Mouse (Mus musculus): ENCODE measurements around the gene Trabd. TPM values are rescaled to one million over a fixed set of nuclear protein-coding genes. Genes with fewer than 3 reads are reported as not detected.
A peak's percentile ranks its signal among the peaks of the same experiment; 100 is the strongest.

Trabd gene
- total RNA-seq (2012; rRNA removed): 70.6 and 74.7 TPM in 2 replicates
- total RNA-seq (2014; rRNA removed): 38.0 and 39.2 TPM in 2 replicates
- polyA plus RNA-seq (2012; ENCODE audit: insufficient read length, low read depth): 49.5 and 53.5 TPM in 2 replicates

DNA sequence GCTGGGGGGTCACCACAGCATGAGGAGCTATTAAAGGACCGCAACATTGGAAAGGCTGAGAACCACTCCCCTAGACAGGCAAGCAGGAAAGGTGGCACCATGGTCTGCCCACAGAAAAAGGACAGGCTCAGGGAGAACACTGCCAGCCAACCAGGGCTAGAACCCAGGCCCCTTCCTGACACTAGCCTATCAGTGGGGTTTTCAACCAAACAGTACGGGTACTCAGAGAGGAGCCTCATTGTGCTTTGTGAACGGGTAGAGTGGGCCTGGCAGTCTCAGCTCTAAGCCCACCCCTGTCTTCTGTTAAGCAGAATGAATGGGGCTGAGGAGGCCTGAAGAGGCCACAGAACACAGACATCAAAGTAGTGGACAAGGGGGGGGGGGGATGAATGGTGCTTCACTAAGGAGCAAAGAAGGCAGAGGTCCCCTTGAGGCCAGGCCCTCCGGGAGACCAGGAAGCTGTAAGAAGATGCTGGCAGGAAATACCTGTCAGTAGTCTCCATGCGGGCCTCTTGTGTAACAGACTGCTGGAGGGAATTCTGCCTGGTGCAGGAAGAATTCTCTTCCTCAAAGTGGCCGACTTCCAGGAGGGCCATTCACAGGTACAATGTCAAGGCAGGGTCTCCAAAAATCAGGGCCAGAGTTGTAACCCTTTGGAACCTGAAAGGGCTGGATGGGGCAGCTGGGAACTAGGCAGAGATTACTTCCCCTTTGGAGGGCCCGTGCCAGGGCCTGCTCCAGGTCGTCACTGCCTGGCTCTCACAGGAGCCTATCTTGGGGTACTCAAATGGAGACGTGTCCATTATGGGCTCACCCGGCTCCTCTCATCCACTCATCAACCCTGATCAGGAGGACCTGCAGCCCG is at the start of gene Trabd:
Trabd (plus strand) TSS at position 512 of the 865 bp plus-strand sequence.
- peak within 1 kb of the TSS; percentile 65 to 88 (median 87) for H3K4me3 ChIP-seq (replicated peaks in 1 of 3; ENCODE audit: low read depth in 2 of 3, low read length in 2 of 3, poor library complexity in 1 of 3)
- H3K79me2 ChIP-seq (replicated peaks; ENCODE audit: control insufficient read depth, extremely low read depth, insufficient read depth, poor library complexity, severe bottlenecking): peaks cover 29% of the 10 kb centered on the region
- H3K9ac ChIP-seq (ENCODE audit: insufficient read depth, low read depth): peak within 1 kb of the TSS; percentile 96
- peaks cover 6 to 41% of the 10 kb centered on the region in 2 experiments; a peak in 3 of 4 replicates for H3K4me1 ChIP-seq (ENCODE audit: control insufficient read depth in 1 of 2, insufficient read depth in 2 of 2)
- H3K9me3 ChIP-seq (replicated peaks; ENCODE audit: low read length): no peaks in the 10 kb centered on the region
- no peak for DNase-seq (ENCODE audit: extremely low read depth)
- in situ Hi-C loops (cut with MboI; ENCODE audit: low pct_ligation_motif_present, low pct_unique_long_range_greater_than_20kb, low sequenced_read_pairs): loop anchor here (10.0 to 25.0 kb wide), 3 partner anchors 113 to 350 kb away; partner anchors contain the start of genes C730034F03Rik, Chkb, Cpt1b and Gm44502
- H3K4me2 ChIP-seq (ENCODE audit: insufficient read depth, low read depth, poor library complexity, severe bottlenecking): peak within 1 kb of the TSS; percentile 72
- peaks cover 44% of the 10 kb centered on the region for H3K27me3 ChIP-seq (replicated peaks)
- TF ChIP-seq KAT2A (IDR thresholded peaks at IDR 0.05; ENCODE audit: insufficient replicate concordance, low read length) (no peak), ELF1 (IDR thresholded peaks at IDR 0.05; ENCODE audit: low read depth, low read length) (no peak), SIN3A (IDR thresholded peaks at IDR 0.05; ENCODE audit: low read length) (no peak), USF2 (conservative IDR thresholded peaks at IDR 0.05; ENCODE audit: low read depth, low read length) (no peak), MAX (IDR thresholded peaks at IDR 0.05; ENCODE audit: low read length) (no peak), NELFE (IDR thresholded peaks at IDR 0.05; ENCODE audit: low read depth, low read length) (no peak), MYC (IDR thresholded peaks at IDR 0.05; ENCODE audit: low read depth, low read length) (no peak), RCOR1 (conservative IDR thresholded peaks at IDR 0.05; ENCODE audit: low read depth, low read length) (no peak)
- dilution Hi-C loops (cut with MboI; ENCODE audit: extremely low pct_ligation_motif_present, extremely low pct_unique_long_range_greater_than_20kb, low sequenced_read_pairs): no loop called here
- no peak within 1 kb of the TSS for H3K27ac ChIP-seq (ENCODE audit: insufficient read depth, low read depth)
- H3K36me3 ChIP-seq (replicated peaks in 1 of 2; ENCODE audit: control insufficient read depth in 1 of 2, insufficient read depth in 1 of 2, low read length in 1 of 2): peaks cover 0 to 5% of the 10 kb centered on the region in 2 experiments

DNA sequence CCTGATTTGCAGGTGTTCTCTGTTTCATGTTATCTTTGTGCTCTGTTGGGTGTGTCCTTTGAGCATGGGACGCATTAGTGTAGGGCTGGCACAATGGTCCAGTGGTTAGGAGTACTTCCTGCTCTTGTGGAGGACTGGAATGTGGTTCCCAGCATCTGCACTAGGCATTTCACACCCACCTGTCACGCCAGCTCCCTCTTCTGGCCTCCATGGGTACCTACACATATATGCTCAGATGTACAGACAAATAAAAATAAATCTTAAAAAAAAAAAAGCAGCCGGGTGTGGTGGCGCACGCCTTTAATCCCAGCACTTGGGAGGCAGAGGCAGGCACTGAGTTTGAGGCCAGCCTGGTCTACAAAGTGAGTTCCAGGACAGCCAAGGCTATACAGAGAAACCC is 30.5 kb upstream of the Trabd start:
- Histone ChIP-seq H3K9ac (ENCODE audit: insufficient read depth, low read depth) (no peak overlapping the region), H3K27me3 (replicated peaks) (peaks cover 47% of the 10 kb centered on the region), H3K36me3 (replicated peaks in 1 of 2; ENCODE audit: control insufficient read depth in 1 of 2, insufficient read depth in 1 of 2, low read length in 1 of 2) (no peaks in the 10 kb centered on the region), H3K4me1 (ENCODE audit: control insufficient read depth in 1 of 2, insufficient read depth in 2 of 2) (no peaks in the 10 kb centered on the region), H3K27ac (ENCODE audit: insufficient read depth, low read depth) (no peak overlapping the region), H3K9me3 (replicated peaks; ENCODE audit: low read length) (peaks cover 9% of the 10 kb centered on the region), H3K4me3 (replicated peaks in 1 of 3; ENCODE audit: low read depth in 2 of 3, low read length in 2 of 3, poor library complexity in 1 of 3) (no peak overlapping the region), H3K4me2 (ENCODE audit: insufficient read depth, low read depth, poor library complexity, severe bottlenecking) (no peak overlapping the region), H3K79me2 (replicated peaks; ENCODE audit: control insufficient read depth, extremely low read depth, insufficient read depth, poor library complexity, severe bottlenecking) (no peaks in the 10 kb centered on the region)
- TF ChIP-seq CTCF (conservative IDR thresholded peaks at IDR 0.05 in 1 of 2, IDR thresholded peaks at IDR 0.05 in 1 of 2; ENCODE audit: low read depth in 2 of 2, low read length in 2 of 2) (peak in 1 of 2 experiments; percentile 16; a peak in 1 of 4 replicates), CHD1 (IDR thresholded peaks at IDR 0.05; ENCODE audit: low read depth, low read length) (no peak)
- dilution Hi-C loops (cut with MboI; ENCODE audit: extremely low pct_ligation_motif_present, extremely low pct_unique_long_range_greater_than_20kb, low sequenced_read_pairs) (no loop called here), in situ Hi-C loops (cut with MboI; ENCODE audit: low pct_ligation_motif_present, low pct_unique_long_range_greater_than_20kb, low sequenced_read_pairs) (no loop called here)
- no peak for DNase-seq (ENCODE audit: extremely low read depth)

DNA sequence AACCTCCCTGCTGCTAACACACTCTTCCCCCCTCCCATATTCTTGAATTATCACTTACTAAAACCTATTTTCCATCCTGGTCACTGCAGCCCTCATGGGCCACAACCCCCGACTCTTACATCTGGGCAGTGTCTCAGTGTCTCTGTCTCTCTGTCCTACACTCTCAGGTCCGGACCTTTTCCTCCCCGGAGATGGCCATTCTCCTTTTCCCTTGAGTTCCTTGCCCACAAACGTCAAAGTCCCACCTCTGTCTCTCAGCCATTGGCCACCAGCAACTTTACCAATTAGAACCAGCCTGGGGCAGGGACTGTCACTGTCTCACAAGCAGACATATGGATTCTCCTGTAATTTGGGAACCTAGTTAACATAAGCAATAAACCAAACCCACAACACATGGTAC is 28.6 kb upstream of the Trabd start:
- Histone ChIP-seq H3K9me3 (replicated peaks; ENCODE audit: low read length) (peaks cover 9% of the 10 kb centered on the region), H3K79me2 (replicated peaks; ENCODE audit: control insufficient read depth, extremely low read depth, insufficient read depth, poor library complexity, severe bottlenecking) (no peaks in the 10 kb centered on the region), H3K9ac (ENCODE audit: insufficient read depth, low read depth) (no peak overlapping the region), H3K36me3 (replicated peaks in 1 of 2; ENCODE audit: control insufficient read depth in 1 of 2, insufficient read depth in 1 of 2, low read length in 1 of 2) (no peaks in the 10 kb centered on the region), H3K4me1 (ENCODE audit: control insufficient read depth in 1 of 2, insufficient read depth in 2 of 2) (no peaks in the 10 kb centered on the region), H3K4me3 (replicated peaks in 1 of 3; ENCODE audit: low read depth in 2 of 3, low read length in 2 of 3, poor library complexity in 1 of 3) (no peak overlapping the region), H3K27me3 (replicated peaks) (peaks cover 61% of the 10 kb centered on the region), H3K27ac (ENCODE audit: insufficient read depth, low read depth) (no peak overlapping the region), H3K4me2 (ENCODE audit: insufficient read depth, low read depth, poor library complexity, severe bottlenecking) (no peak overlapping the region)
- no peak for TF ChIP-seq ETS1 (conservative IDR thresholded peaks at IDR 0.05; ENCODE audit: low read depth, low read length)
- TF ChIP-seq ZC3H11A (IDR thresholded peaks at IDR 0.05; ENCODE audit: low read depth, low read length): no peak
- no peak for TF ChIP-seq ZMIZ1 (IDR thresholded peaks at IDR 0.05; ENCODE audit: low read depth, low read length)
- dilution Hi-C loops (cut with MboI; ENCODE audit: extremely low pct_ligation_motif_present, extremely low pct_unique_long_range_greater_than_20kb, low sequenced_read_pairs): no loop called here
- in situ Hi-C loops (cut with MboI; ENCODE audit: low pct_ligation_motif_present, low pct_unique_long_range_greater_than_20kb, low sequenced_read_pairs): no loop called here
- no peak for DNase-seq (ENCODE audit: extremely low read depth)

Data from CH12.LX (cell line).